In the genomic region with DNA sequence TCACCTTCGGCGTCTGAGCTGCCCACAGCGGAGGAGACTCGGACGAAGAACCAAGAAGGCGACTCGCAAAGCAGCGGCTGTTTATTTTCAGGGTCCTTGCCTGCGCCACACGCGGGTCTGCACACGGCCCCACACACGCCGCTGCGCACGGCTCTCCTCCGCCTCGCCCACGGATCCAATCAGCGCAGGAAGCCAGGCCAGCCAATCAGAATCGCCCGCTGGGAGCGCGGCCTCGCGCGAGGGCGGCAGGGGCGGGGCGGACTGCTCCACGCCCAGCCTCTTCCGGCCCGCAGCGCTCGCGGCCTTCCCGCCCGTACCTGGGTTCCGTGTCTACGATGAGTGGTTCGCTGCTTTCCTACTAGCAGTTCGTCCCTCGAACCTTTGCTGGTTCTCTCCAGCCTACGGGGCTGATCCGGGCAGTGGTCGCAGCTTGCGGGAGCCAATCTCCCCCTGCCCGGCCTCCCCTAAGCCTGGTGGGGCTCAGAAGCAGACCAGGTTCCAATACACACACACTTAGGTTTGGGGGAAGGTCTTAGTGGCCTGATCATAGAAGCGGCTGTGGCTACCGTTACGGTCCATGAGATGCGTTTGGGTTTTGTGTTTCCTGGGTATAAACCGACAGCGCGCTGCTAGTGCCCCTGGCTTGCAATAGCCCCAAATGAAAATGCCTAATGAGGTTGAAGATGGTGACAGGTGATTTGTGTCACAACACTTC, we compare ENCODE assay signal across 8 mouse cellular contexts. TPM values are rescaled to one million over a fixed set of nuclear protein-coding genes. Genes with fewer than 3 reads are reported as not detected.
A peak's percentile ranks its signal among the peaks of the same experiment; 100 is the strongest.
DNase-seq lines count a peak whose midpoint lies in the region; ATAC-seq and TF ChIP-seq lines count a peak whose summit lies in the region.

A gene (minus strand): TSS at position 207 of the 715 bp plus-strand sequence.

- H3K4me1 ChIP-seq in E14TG2a.4 (replicated peaks; ENCODE audit: low read depth, low read length), result peaks cover 68% of the 10 kb centered on the region
- peaks cover 35% of the 10 kb centered on the region for H3K4me1 ChIP-seq in forebrain, embryonic 13.5 days
- peaks cover 28% of the 10 kb centered on the region for H3K4me1 ChIP-seq in liver, postnatal 0 days (ENCODE audit: insufficient read depth)
- H3K4me1 ChIP-seq in neural tube, embryonic 14.5 days (ENCODE audit: control insufficient read depth, insufficient read depth, low read length), result peaks cover 16% of the 10 kb centered on the region

- H3K9me3 ChIP-seq in E14TG2a.4 (ENCODE audit: low read length), result no peaks in the 10 kb centered on the region
- no peaks in the 10 kb centered on the region for H3K9me3 ChIP-seq in forebrain, embryonic 13.5 days (replicated peaks)
- H3K9me3 ChIP-seq in liver, postnatal 0 days (ENCODE audit: low read length), result no peaks in the 10 kb centered on the region
- H3K9me3 ChIP-seq in neural tube, embryonic 14.5 days (ENCODE audit: control insufficient read depth, low read length), result no peaks in the 10 kb centered on the region

- H3K27me3 ChIP-seq in E14TG2a.4 (ENCODE audit: insufficient read depth, low read length), result no peaks in the 10 kb centered on the region
- no peaks in the 10 kb centered on the region for H3K27me3 ChIP-seq in forebrain, embryonic 13.5 days
- no peaks in the 10 kb centered on the region for H3K27me3 ChIP-seq in liver, postnatal 0 days (ENCODE audit: insufficient read depth, low read length)
- no peaks in the 10 kb centered on the region for H3K27me3 ChIP-seq in neural tube, embryonic 14.5 days (ENCODE audit: control insufficient read depth, insufficient read depth, low read length)

- H3K4me3 ChIP-seq in E14TG2a.4 (replicated peaks; ENCODE audit: low read length), result peak within 1 kb of the TSS; percentile 99
- peak within 1 kb of the TSS; percentile 98 for H3K4me3 ChIP-seq in forebrain, embryonic 13.5 days
- H3K4me3 ChIP-seq in liver, postnatal 0 days (ENCODE audit: low read depth, low read length), result peak within 1 kb of the TSS; percentile 99
- H3K4me3 ChIP-seq in neural tube, embryonic 14.5 days (ENCODE audit: low read depth, low read length), result peak within 1 kb of the TSS; percentile 100

- peak within 1 kb of the TSS; percentile 100 for H3K9ac ChIP-seq in forebrain, embryonic 13.5 days
- H3K9ac ChIP-seq in liver, postnatal 0 days (replicated peaks), result peak within 1 kb of the TSS; percentile 100
- peak within 1 kb of the TSS; percentile 97 for H3K9ac ChIP-seq in neural tube, embryonic 14.5 days (replicated peaks; ENCODE audit: low read depth, low read length)

- peak; percentile 99 for ATAC-seq in forebrain, embryonic 13.5 days
- peak; percentile 98 for ATAC-seq in liver, postnatal 0 days
- ATAC-seq in neural tube, embryonic 14.5 days (ENCODE audit: low read depth), result peak; percentile 99

- WGBS in forebrain, embryonic 13.5 days, result under 1% methylated on average over 52 of the region's 55 CpGs
- 1% methylated on average over 55 of the region's 55 CpGs for WGBS in large intestine, adult 2 months
- under 1% methylated on average over 54 of the region's 55 CpGs for WGBS in liver, postnatal 0 days (ENCODE audit: insufficient replicate concordance)
- WGBS in neural tube, embryonic 14.5 days, result under 1% methylated on average over 37 of the region's 55 CpGs

- peaks cover 33% of the 10 kb centered on the region for H3K36me3 ChIP-seq in E14TG2a.4 (ENCODE audit: insufficient read depth, low read length)
- 0 out of 2 replicates have a peak, but pooled peaks cover 6% of the 10 kb centered on the region for H3K36me3 ChIP-seq in forebrain, embryonic 13.5 days (ENCODE audit: poor library complexity, severe bottlenecking)
- H3K36me3 ChIP-seq in liver, postnatal 0 days (replicated peaks; ENCODE audit: insufficient read depth, low read length), result peaks cover 23% of the 10 kb centered on the region
- 0 out of 2 replicates have a peak, but pooled peaks cover 7% of the 10 kb centered on the region for H3K36me3 ChIP-seq in neural tube, embryonic 14.5 days (ENCODE audit: control insufficient read depth, insufficient read depth, low read length)

- TF ChIP-seq CTCF in E14TG2a.4 (conservative IDR thresholded peaks at IDR 0.05; ENCODE audit: low read length), result no peak
- no peak for TF ChIP-seq CTCF in liver, postnatal 0 days (IDR thresholded peaks at IDR 0.05; ENCODE audit: low read depth)

- DNase-seq in c-Kit-positive CD71-positive TER-119-positive erythroid progenitor cells, embryonic 14.5 days (ENCODE audit: low spot score), result peak; percentile 95
- peak; percentile 97 for DNase-seq in heart, postnatal 10 days
- peak; percentile 85 for DNase-seq in large intestine, adult 2 months (ENCODE audit: low read depth, low spot score)
- peak; percentile 99 for DNase-seq in liver, postnatal 0 days
- peak; percentile 98 for DNase-seq in testis, postnatal 10 days (ENCODE audit: low spot score)

- H3K27ac ChIP-seq in forebrain, embryonic 13.5 days, result peak within 1 kb of the TSS; percentile 92
- peak within 1 kb of the TSS; percentile 99 for H3K27ac ChIP-seq in liver, postnatal 0 days (ENCODE audit: low read depth)
- H3K27ac ChIP-seq in neural tube, embryonic 14.5 days (ENCODE audit: low read depth, low read length), result peak within 1 kb of the TSS; percentile 93

- TF ChIP-seq EP300 in liver, postnatal 0 days (IDR thresholded peaks at IDR 0.05; ENCODE audit: low read depth), result no peak

- intact Hi-C loops in heart, postnatal 10 days (cut with DNase I), result loop anchor here (5.0 kb wide), 1 partner anchor 36 kb away; a partner anchor contains a TSS

- peak within 1 kb of the TSS; percentile 85 for H3K4me2 ChIP-seq in forebrain, embryonic 13.5 days
- H3K4me2 ChIP-seq in liver, postnatal 0 days (ENCODE audit: low read depth, low read length), result peak within 1 kb of the TSS; percentile 94
- H3K4me2 ChIP-seq in neural tube, embryonic 14.5 days (ENCODE audit: low read depth, low read length), result peak within 1 kb of the TSS; percentile 61

RNA-seq across cellular contexts. Expression of the gene that starts here (rescaled TPM):
- polyA plus RNA-seq in forebrain, embryonic 13.5 days (2015; fragmentation: Nextera tagmentation; extraction: Ambion mirVana), result 949 and 1,006 TPM in 2 replicates
- total RNA-seq in heart, postnatal 10 days (2021), result 100 to 1,000 TPM; 308 to 311 TPM
- polyA plus RNA-seq in large intestine, adult 2 months (2012; rRNA removed), result 177 and 180 TPM in 2 replicates
- polyA plus RNA-seq in liver, postnatal 0 days (2015; fragmentation: Nextera tagmentation; extraction: Ambion mirVana), result 445 and 452 TPM in 2 replicates
- polyA plus RNA-seq in neural tube, embryonic 14.5 days (2014; fragmentation: Nextera tagmentation; extraction: Ambion mirVana), result 529 and 532 TPM in 2 replicates

Comparison
In these comparisons a context has a peak if more than half of its experiments do, and no peak if none do; other contexts are left out.
1. Peak in every context shown above with its lines: DNase-seq, ATAC-seq, H3K4me3 ChIP-seq and H3K27ac ChIP-seq.